Mouse (Mus musculus) bone marrow, adult 2 months (tissue): ENCODE measurements around the gene Agbl5.
A peak's percentile ranks its signal among the peaks of the same experiment; 100 is the strongest.

Experiments
- CTCF ChIP-seq: fragments of 200-500 bp; IDR thresholded peaks from 2 replicates; pipeline ENCODE4 v1.5.1; 2011; ENCODE audit warnings: low read length, control low read depth; ENCODE audit not compliant: control insufficient read depth, insufficient read depth
- POLR2A ChIP-seq: fragments of 200-500 bp; IDR thresholded peaks from 2 replicates; pipeline ENCODE4 v1.6.1; 2011; ENCODE audit warnings: low read depth, mild to moderate bottlenecking, control low read depth, low read length, borderline replicate concordance; ENCODE audit not compliant: control insufficient read depth

DNA sequence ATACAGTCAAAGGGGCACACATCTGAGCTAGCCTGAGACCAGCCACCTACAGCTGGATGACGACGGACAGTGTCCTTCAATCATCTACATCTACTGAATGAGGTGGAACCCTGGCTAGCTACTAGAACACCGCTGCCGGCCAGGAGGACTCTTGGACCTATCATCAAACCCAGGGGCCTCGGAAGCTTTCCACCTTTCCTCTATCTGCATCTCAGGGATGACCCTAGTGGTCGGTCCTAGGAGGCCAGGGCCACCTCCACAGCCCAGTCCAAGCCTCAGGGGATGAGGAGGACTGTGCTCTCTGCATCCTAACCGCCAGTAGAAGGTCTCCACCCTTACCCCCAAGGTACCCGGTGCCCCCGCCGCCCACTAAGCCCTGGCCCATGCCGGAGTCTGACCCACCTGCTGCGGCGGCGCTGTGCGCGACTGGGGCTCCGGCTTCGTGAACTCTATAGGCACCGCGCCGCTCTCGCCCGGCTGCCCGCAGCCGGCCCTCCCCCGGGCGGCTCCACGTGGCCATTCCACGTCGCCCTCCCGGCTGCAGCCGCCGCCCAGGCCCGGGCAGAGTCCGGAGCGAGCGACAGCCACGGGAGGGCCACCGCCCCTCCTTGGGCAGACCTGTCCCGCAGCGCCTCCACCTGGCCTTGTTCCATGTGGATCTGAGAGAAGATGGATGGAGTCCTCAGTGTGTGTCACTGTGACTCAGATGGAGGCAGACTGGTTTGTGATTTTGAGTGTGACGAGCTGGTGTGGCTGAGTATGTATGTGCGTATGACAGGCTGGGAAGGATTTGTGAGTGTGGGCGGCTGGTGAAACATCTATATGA is 56.7 kb downstream of the Agbl5 start, which contains the start of gene Cgref1:
- TF ChIP-seq CTCF (peak; percentile 14; the same call in 1 of the 2 replicates), POLR2A (no peak)
